Mouse (Mus musculus) bone marrow macrophage, adult 2 months (primary cell): Measurements from ENCODE around the gene Pomt2. TPM values are rescaled to one million over a fixed set of nuclear protein-coding genes. Genes with fewer than 3 reads are reported as not detected.

Experiments used
- H3K27ac ChIP-seq: 2 replicates; pipeline ENCODE4 v1.5.1; 2012; ENCODE audit warnings: low read depth, low read length; ENCODE audit not compliant: insufficient read depth
- H3K4me1 ChIP-seq: 2 replicates; pipeline ENCODE4 v1.6.1; 2012; ENCODE audit warnings: low read length; ENCODE audit not compliant: control insufficient read depth, insufficient read depth
- H3K4me3 ChIP-seq: 2 replicates; pipeline ENCODE4 v1.5.1; 2012; ENCODE audit warnings: mild to moderate bottlenecking, low read length, moderate library complexity; ENCODE audit not compliant: insufficient read depth
- CTCF ChIP-seq: IDR thresholded peaks from 2 replicates; pipeline ENCODE4 v1.5.1; 2012; ENCODE audit warnings: low read depth, mild to moderate bottlenecking, low read length, moderate library complexity
- POLR2A ChIP-seq: IDR thresholded peaks from 2 replicates; pipeline ENCODE4 v1.6.1; 2012; ENCODE audit warnings: mild to moderate bottlenecking, low read depth, low read length, borderline replicate concordance
- polyA plus RNA-seq: library from polyadenylated mRNA; stranded (reverse); fragments of >200 nt; gene quantifications from 2 replicates; pipeline ENCODE4 v1.2.4, GENCODE M21; 2012; ENCODE audit not compliant: missing spikeins, insufficient read depth, insufficient read length

Gene Pomt2
- polyA plus RNA-seq, 1 experiment, result 6.0 TPM

GRCm38 (mm10) chr12:87130224-87130623 is 17.5 kb downstream of the Pomt2 start:
- TF ChIP-seq CTCF (no peak), POLR2A (no peak)
- H3K4me3 ChIP-seq, result no peak overlapping the region
- H3K4me1 ChIP-seq, result no peaks in the 10 kb centered on the region
- no peak overlapping the region for H3K27ac ChIP-seq

- no peaks in the 10 kb centered on the region for H3K4me1 ChIP-seq
- H3K27ac ChIP-seq, result no peak overlapping the region
- TF ChIP-seq CTCF, result no peak
- TF ChIP-seq POLR2A, result no peak
- H3K4me3 ChIP-seq, result no peak overlapping the region
These were observed 20.5 kb downstream of the Pomt2 start for GRCm38 (mm10) chr12:87127256-87127655.

- Histone ChIP-seq H3K27ac (no peak overlapping the region), H3K4me1 (no peaks in the 10 kb centered on the region), H3K4me3 (no peak overlapping the region)
- TF ChIP-seq CTCF (no peak), POLR2A (no peak)
These were observed 25.7 kb downstream of the Pomt2 start for GRCm38 (mm10) chr12:87121918-87122589.

- H3K4me1 ChIP-seq, result no peaks in the 10 kb centered on the region
- TF ChIP-seq CTCF, result no peak
- no peak for TF ChIP-seq POLR2A
- no peak overlapping the region for H3K27ac ChIP-seq
- no peak overlapping the region for H3K4me3 ChIP-seq
These were observed 40.3 kb downstream of the Pomt2 start for GRCm38 (mm10) chr12:87107357-87107977.

- Histone ChIP-seq H3K4me3 (no peak overlapping the region), H3K27ac (no peak overlapping the region)
- TF ChIP-seq POLR2A (no peak), CTCF (no peak)
These were observed 43.0 kb downstream of the Pomt2 start for GRCm38 (mm10) chr12:87104796-87105195.

GRCm38 (mm10) chr12:87103471-87103870 is 44.3 kb downstream of the Pomt2 start:
- TF ChIP-seq CTCF (no peak), POLR2A (no peak)
- no peaks in the 10 kb centered on the region for H3K4me1 ChIP-seq
- no peak overlapping the region for H3K27ac ChIP-seq
- no peak overlapping the region for H3K4me3 ChIP-seq

More at GRCm38 (mm10) chr12:87104796-87105195, 43.0 kb downstream of the Pomt2 start:
- no peaks in the 10 kb centered on the region for H3K4me1 ChIP-seq

- H3K27ac ChIP-seq, result no peak within 1 kb of the TSS
- TF ChIP-seq CTCF (no peak), POLR2A (no peak)
- no peaks in the 10 kb centered on the region for H3K4me1 ChIP-seq
- H3K4me3 ChIP-seq, result no peak within 1 kb of the TSS
These were observed 45.6 kb downstream of the Pomt2 start, which contains the start of gene Ngb for GRCm38 (mm10) chr12:87102165-87102631. TSS of gene Ngb (minus strand) at chr12:87102539.

- Histone ChIP-seq H3K4me3 (no peak overlapping the region), H3K27ac (no peak overlapping the region), H3K4me1 (no peaks in the 10 kb centered on the region)
- TF ChIP-seq POLR2A (no peak), CTCF (no peak)
These were observed 47.4 kb downstream of the Pomt2 start for GRCm38 (mm10) chr12:87100331-87100730.

GRCm38 (mm10) chr12:87093671-87094070 is 54.1 kb downstream of the Pomt2 start:
- H3K4me3 ChIP-seq, result no peak overlapping the region
- H3K4me1 ChIP-seq, result no peaks in the 10 kb centered on the region
- no peak for TF ChIP-seq POLR2A
- TF ChIP-seq CTCF, result no peak
- H3K27ac ChIP-seq, result no peak overlapping the region

- Histone ChIP-seq H3K4me3 (no peak overlapping the region), H3K4me1 (no peaks in the 10 kb centered on the region), H3K27ac (no peak overlapping the region)
- no peak for TF ChIP-seq CTCF
- no peak for TF ChIP-seq POLR2A
These were observed 54.5 kb downstream of the Pomt2 start for GRCm38 (mm10) chr12:87093249-87093648.
